Mouse (Mus musculus) intestine, postnatal 0 days (tissue): Measurements from ENCODE around the gene Serpinc1. TPM values are rescaled to one million over a fixed set of nuclear protein-coding genes. Genes with fewer than 3 reads are reported as not detected.

Experiments
- ATAC-seq: fragments of 200-750 bp; cut with Nextera tagmentation; 2 replicates; pipeline ENCODE4 v1.8.0; 2017; ENCODE audit warnings: mild to moderate bottlenecking, moderate TSS enrichment, moderate library complexity
- H3K27ac ChIP-seq: fragments of 300-500 bp; sonication (generic); 2 replicates; pipeline ENCODE4 v1.5.1; 2014; ENCODE audit warnings: mild to moderate bottlenecking, low read depth, low read length, moderate library complexity
- H3K27me3 ChIP-seq: fragments of 300-500 bp; sonication (generic); replicated peaks from 2 replicates; pipeline ENCODE4 v1.6.1; 2014; ENCODE audit warnings: low read length, mixed read lengths; ENCODE audit not compliant: control insufficient read depth, insufficient read depth
- H3K36me3 ChIP-seq: fragments of 300-500 bp; sonication (generic); 2 replicates; pipeline ENCODE4 v1.6.1; 2014; ENCODE audit warnings: mild to moderate bottlenecking, moderate library complexity; ENCODE audit not compliant: control insufficient read depth, insufficient read depth
- H3K4me1 ChIP-seq: fragments of 300-500 bp; sonication (generic); replicated peaks from 2 replicates; pipeline ENCODE4 v1.6.1; 2014; ENCODE audit warnings: antibody characterized with exemption, low read length, mixed read lengths; ENCODE audit not compliant: control insufficient read depth, insufficient read depth
- H3K4me2 ChIP-seq: fragments of 300-500 bp; sonication (generic); replicated peaks from 2 replicates; pipeline ENCODE4 v1.6.1; 2014; ENCODE audit warnings: low read depth, mild to moderate bottlenecking, moderate library complexity
- H3K4me3 ChIP-seq: fragments of 300-500 bp; sonication (generic); 2 replicates; pipeline ENCODE4 v1.5.1; 2014; ENCODE audit warnings: low read depth, low read length
- H3K9ac ChIP-seq: fragments of 300-500 bp; sonication (generic); 2 replicates; pipeline ENCODE4 v1.6.1; 2014; ENCODE audit warnings: mild to moderate bottlenecking, low read depth, low read length
- H3K9me3 ChIP-seq: fragments of 300-500 bp; sonication (generic); 2 replicates; pipeline ENCODE4 v1.6.1; 2016; ENCODE audit warnings: mixed run types; ENCODE audit not compliant: control insufficient read depth
- CTCF ChIP-seq: sonication (generic); IDR thresholded peaks from 2 replicates; pipeline ENCODE4 v1.5.1; 2016; ENCODE audit warnings: low read depth, mild to moderate bottlenecking, control low read depth, antibody characterized with exemption, moderate library complexity
- WGBS: fragments of 180-500 bp; shearing (Covaris S2); extraction: QIAGEN DNeasy Blood & Tissue Kit; methylation state at CpG from one replicate; pipeline ENCODE4 v1.1.7; 2014; 5-methylcytosine and 5-hydroxymethylcytosine counted together
- polyA plus RNA-seq: library from polyadenylated mRNA; unstranded; fragments of >200 nt; fragmentation: Nextera tagmentation; extraction: Ambion mirVana; gene quantifications from 2 replicates; pipeline ENCODE4 v1.2.1, GENCODE M21; 2015

Serpinc1 gene
- polyA plus RNA-seq, 1 experiment from 2014 or later, result 1.1 TPM

GRCm38 (mm10) chr1:161030058-161030457 is 51.7 kb downstream of the Serpinc1 start:
- H3K4me1 ChIP-seq, result no peaks in the 10 kb centered on the region
- no peak for TF ChIP-seq CTCF
- no peaks in the 10 kb centered on the region for H3K9me3 ChIP-seq
- H3K27me3 ChIP-seq, result no peaks in the 10 kb centered on the region
- peaks cover 12% of the 10 kb centered on the region; the same call in 1 of the 2 replicates for H3K36me3 ChIP-seq
- H3K27ac ChIP-seq, result no peak overlapping the region
- H3K4me3 ChIP-seq, result no peak overlapping the region
- no peak overlapping the region for H3K4me2 ChIP-seq
- no peak for ATAC-seq
- no peak overlapping the region for H3K9ac ChIP-seq
- WGBS, result 90% methylated on average over 3 of the region's 3 CpGs

- Histone ChIP-seq H3K4me1 (no peaks in the 10 kb centered on the region), H3K4me3 (no peak overlapping the region), H3K27ac (no peak overlapping the region), H3K9ac (no peak overlapping the region), H3K36me3 (peaks cover 15% of the 10 kb centered on the region; the same call in 1 of the 2 replicates), H3K27me3 (no peaks in the 10 kb centered on the region), H3K4me2 (no peak overlapping the region), H3K9me3 (no peaks in the 10 kb centered on the region)
- TF ChIP-seq CTCF, result no peak
- no peak for ATAC-seq
- WGBS, result 97% methylated on average over 9 of the region's 9 CpGs
These were observed 53.5 kb downstream of the Serpinc1 start for GRCm38 (mm10) chr1:161031881-161032280.

DNA sequence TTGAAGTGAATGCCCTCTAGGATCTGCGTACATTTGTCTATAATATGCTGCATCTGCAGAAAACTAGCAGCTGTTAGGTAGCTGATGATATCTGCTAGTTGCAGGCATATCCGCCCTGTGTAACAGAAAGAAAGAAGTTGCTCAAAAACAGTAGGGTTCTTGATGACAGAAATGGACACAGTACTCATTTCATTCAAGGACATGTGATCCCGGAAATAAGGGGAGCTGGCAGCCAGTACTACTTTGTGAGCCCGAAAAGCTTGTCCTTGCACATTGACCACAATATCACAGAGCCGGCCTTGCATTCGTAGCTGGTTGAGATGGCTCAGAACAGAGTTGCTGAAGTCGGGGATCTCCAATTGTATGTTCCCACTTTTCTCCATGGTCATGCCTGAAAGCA is 54.0 kb downstream of the Serpinc1 start:
- Histone ChIP-seq H3K4me1 (no peaks in the 10 kb centered on the region), H3K27me3 (no peaks in the 10 kb centered on the region), H3K36me3 (peaks cover 15% of the 10 kb centered on the region; the same call in 1 of the 2 replicates), H3K4me3 (no peak overlapping the region), H3K9ac (no peak overlapping the region), H3K4me2 (no peak overlapping the region), H3K9me3 (no peaks in the 10 kb centered on the region), H3K27ac (no peak overlapping the region)
- 91% methylated on average over 7 of the region's 7 CpGs for WGBS
- ATAC-seq, result no peak
- TF ChIP-seq CTCF, result no peak

DNA sequence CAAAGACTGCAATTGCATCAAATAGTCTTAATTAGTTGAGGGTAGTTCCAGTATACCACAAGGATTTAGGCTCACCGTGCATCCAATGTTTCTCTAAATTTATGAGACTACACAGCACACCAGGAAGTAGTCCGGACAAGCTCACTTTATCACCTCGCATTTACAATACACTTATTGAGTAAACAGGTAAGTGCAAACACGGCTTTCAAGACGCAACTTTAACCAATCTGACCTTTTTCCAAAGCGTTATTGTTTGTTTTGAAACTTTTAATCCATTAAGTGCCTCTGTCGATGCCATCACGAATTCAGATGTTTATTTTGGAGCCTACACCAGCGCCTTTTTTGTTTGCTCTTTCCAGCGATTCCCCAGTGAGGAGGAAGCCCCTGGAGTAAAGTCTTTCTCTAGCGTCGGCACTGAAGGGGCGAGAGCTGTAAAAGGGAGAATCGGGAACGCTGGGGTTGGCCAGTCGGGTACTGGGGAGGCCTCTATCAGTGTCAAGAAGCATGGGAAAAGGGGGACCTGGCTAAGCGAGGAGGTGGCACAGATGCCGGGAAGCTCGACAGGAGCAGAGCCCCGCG is 55.6 kb downstream of the Serpinc1 start:
- no peak for ATAC-seq
- under 1% methylated on average over 21 of the region's 21 CpGs for WGBS
- H3K36me3 ChIP-seq, result peaks cover 23% of the 10 kb centered on the region
- no peaks in the 10 kb centered on the region for H3K9me3 ChIP-seq
- H3K9ac ChIP-seq, result peak overlapping the region; percentile 76
- H3K27ac ChIP-seq, result peak overlapping the region; percentile 97
- H3K4me1 ChIP-seq, result no peaks in the 10 kb centered on the region
- peak overlapping the region; percentile 66 for H3K4me2 ChIP-seq
- peak overlapping the region; percentile 90 for H3K4me3 ChIP-seq
- no peak for TF ChIP-seq CTCF
- H3K27me3 ChIP-seq, result no peaks in the 10 kb centered on the region

- H3K9me3 ChIP-seq, result no peaks in the 10 kb centered on the region
- H3K27ac ChIP-seq, result peak within 1 kb of the TSS; percentile 97
- peak within 1 kb of the TSS; percentile 66 for H3K4me2 ChIP-seq
- TF ChIP-seq CTCF, result no peak
- H3K4me3 ChIP-seq, result peak within 1 kb of the TSS; percentile 90
- WGBS, result under 1% methylated on average over 71 of the region's 76 CpGs
- H3K9ac ChIP-seq, result peak within 1 kb of the TSS; percentile 76
- H3K27me3 ChIP-seq, result no peaks in the 10 kb centered on the region
- ATAC-seq, result peak; percentile 88
- no peaks in the 10 kb centered on the region for H3K4me1 ChIP-seq
- H3K36me3 ChIP-seq, result peaks cover 25% of the 10 kb centered on the region
These were observed 56.3 kb downstream of the Serpinc1 start, which contains the start of gene Zbtb37 for GRCm38 (mm10) chr1:161034435-161035280. Gene Zbtb37, minus strand, starts transcription at chr1:161034849.

DNA sequence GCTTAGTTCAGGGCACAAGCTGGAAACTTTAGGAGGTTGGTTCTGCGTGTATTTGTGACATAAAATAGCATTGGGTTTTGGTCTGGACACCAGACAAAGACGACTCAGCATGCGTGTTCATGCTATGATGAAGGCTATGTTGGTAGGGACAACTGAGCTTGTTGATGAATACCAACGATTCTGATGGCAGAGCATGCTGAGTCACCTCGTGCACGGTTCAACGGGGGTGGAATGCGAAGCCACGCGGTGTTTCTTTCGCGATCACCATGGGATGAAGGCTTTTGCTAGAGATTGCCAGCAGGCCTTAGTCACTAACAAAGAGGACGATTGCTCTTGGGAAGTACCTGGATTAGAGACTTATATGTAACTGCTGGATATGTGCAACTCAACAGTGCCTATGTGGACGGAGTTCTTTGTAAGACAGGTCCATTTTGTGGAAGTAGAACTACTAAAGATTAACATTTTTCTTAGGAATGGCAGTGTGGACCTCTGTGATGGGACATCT is 56.9 kb downstream of the Serpinc1 start:
- no peak for TF ChIP-seq CTCF
- H3K4me1 ChIP-seq, result no peaks in the 10 kb centered on the region
- under 1% methylated on average over 14 of the region's 14 CpGs for WGBS

More for the DNA sequence above, 56.9 kb downstream of the Serpinc1 start:
- Histone ChIP-seq H3K36me3 (peaks cover 30% of the 10 kb centered on the region), H3K4me3 (peak overlapping the region; percentile 90), H3K4me2 (peak overlapping the region; percentile 66), H3K9ac (peak overlapping the region; percentile 76), H3K9me3 (no peaks in the 10 kb centered on the region), H3K27me3 (no peaks in the 10 kb centered on the region), H3K27ac (peak overlapping the region; percentile 97)
- ATAC-seq, result peak; percentile 49
